Mouse (Mus musculus) liver, embryonic 14.5 days (tissue): Measurements from ENCODE around the gene Btg1.

Experiments
- CTCF ChIP-seq: IDR thresholded peaks from 2 replicates; pipeline ENCODE4 v1.5.1; 2016; ENCODE audit warnings: antibody characterized with exemption, low read depth, control low read depth
- EP300 ChIP-seq: IDR thresholded peaks from 2 replicates; pipeline ENCODE4 v1.6.1; 2016; ENCODE audit warnings: antibody characterized with exemption, low read depth

- no peak for TF ChIP-seq CTCF
- no peak for TF ChIP-seq EP300
Observed at GRCm38 (mm10) chr10:96630110-96630509, 13.3 kb downstream of the Btg1 start.
